Mouse (Mus musculus) spleen, postnatal 0 days (tissue): ENCODE data around the gene Retsat. TPM values are rescaled to one million over a fixed set of nuclear protein-coding genes. Genes with fewer than 3 reads are reported as not detected.

Source experiments
- polyA plus RNA-seq: library from polyadenylated mRNA; unstranded; fragments of >200 nt; fragmentation: Nextera tagmentation; extraction: Ambion mirVana; gene quantifications from 2 replicates; pipeline ENCODE4 v1.2.1, GENCODE M21; 2015

Gene Retsat
- polyA plus RNA-seq = 12.4 and 13.9 TPM in 2 replicates

GRCm38 (mm10) chr6:72597956-72598753 lies at the start of gene Retsat, which contains the start of gene Elmod3:
TSS of gene Retsat (plus strand) at chr6:72598475.
TSS of gene Elmod3 (minus strand) at chr6:72598413.

GRCm38 (mm10) chr6:72616643-72617288 lies 18.5 kb downstream of the Retsat start, which contains the start of gene Tgoln1:
TSS of gene Tgoln1 (minus strand) at chr6:72617000.

Other genes starting within 250 kb of the Retsat start
- gene Tmem150a, start 243.0 kb upstream of the Retsat start, polyA plus RNA-seq = 4.1 and 7.1 TPM in 2 replicates
- gene Rnf181, start 231.5 kb upstream of the Retsat start, polyA plus RNA-seq = 94.7 and 102 TPM in 2 replicates
- 187 and 196 TPM in 2 replicates for gene Vamp5, start 218.0 kb upstream of the Retsat start, polyA plus RNA-seq
- 321 and 342 TPM in 2 replicates for gene Vamp8, start 207.8 kb upstream of the Retsat start, polyA plus RNA-seq
- 5.0 and 6.3 TPM in 2 replicates for gene Ggcx, start 184.2 kb upstream of the Retsat start, polyA plus RNA-seq
- 223 and 226 TPM in 2 replicates for gene Mat2a, start 158.9 kb upstream of the Retsat start, polyA plus RNA-seq
- 0.16 TPM in 1 of 2 replicates, not detected in the other for gene Sh2d6, start 76.8 kb upstream of the Retsat start, polyA plus RNA-seq
- 55.0 and 71.7 TPM in 2 replicates for gene Capg, start 54.1 kb upstream of the Retsat start, polyA plus RNA-seq
- gene Elmod3, start 62 bp upstream of the Retsat start, polyA plus RNA-seq = 5.3 and 5.7 TPM in 2 replicates
- gene Tgoln1, start 18.5 kb downstream of the Retsat start, polyA plus RNA-seq = 14.3 and 15.6 TPM in 2 replicates
- 5.2 and 7.6 TPM in 2 replicates for gene Tcf7l1, start 190.8 kb downstream of the Retsat start, polyA plus RNA-seq